Mouse (Mus musculus) limb, embryonic 15.5 days (tissue): ENCODE data around the gene Bahcc1. TPM values are rescaled to one million over a fixed set of nuclear protein-coding genes. Genes with fewer than 3 reads are reported as not detected.

Experiments
- ATAC-seq: fragments of 200-750 bp; cut with Nextera tagmentation; 2 replicates; pipeline ENCODE4 v1.8.0; 2017; ENCODE audit warnings: low read depth, moderate TSS enrichment; ENCODE audit not compliant: insufficient number of reproducible peaks, low FRiP score, low TSS enrichment
- H3K27ac ChIP-seq: fragments of 300-500 bp; sonication (generic); 2 replicates; pipeline ENCODE4 v1.5.1; 2015; ENCODE audit warnings: moderate library complexity, mild to moderate bottlenecking, inconsistent platforms
- H3K27me3 ChIP-seq: fragments of 300-500 bp; sonication (generic); 2 replicates; pipeline ENCODE4 v1.6.1; 2015; ENCODE audit warnings: inconsistent platforms
- H3K36me3 ChIP-seq: fragments of 300-500 bp; sonication (generic); 2 replicates; pipeline ENCODE4 v1.6.1; 2015; ENCODE audit warnings: inconsistent platforms
- H3K4me1 ChIP-seq: fragments of 300-500 bp; sonication (generic); 2 replicates; pipeline ENCODE4 v1.6.1; 2015; ENCODE audit warnings: inconsistent platforms
- H3K4me2 ChIP-seq: fragments of 300-500 bp; sonication (generic); 2 replicates; pipeline ENCODE4 v1.6.1; 2015; ENCODE audit warnings: mild to moderate bottlenecking, inconsistent platforms
- H3K4me3 ChIP-seq: fragments of 300-500 bp; sonication (generic); 2 replicates; pipeline ENCODE4 v1.5.1; 2015; ENCODE audit warnings: mild to moderate bottlenecking, inconsistent platforms
- H3K9ac ChIP-seq: fragments of 300-500 bp; sonication (generic); 2 replicates; pipeline ENCODE4 v1.6.1; 2015; ENCODE audit warnings: inconsistent platforms
- H3K9me3 ChIP-seq: fragments of 300-500 bp; sonication (generic); 2 replicates; pipeline ENCODE4 v1.6.1; 2016; ENCODE audit warnings: inconsistent platforms
- WGBS: fragments of 180-500 bp; shearing (Covaris S2); methylation state at CpG from one replicate; pipeline ENCODE4 v1.1.7; 2015; 5-methylcytosine and 5-hydroxymethylcytosine counted together
- polyA plus RNA-seq: library from polyadenylated mRNA; unstranded; fragments of >200 nt; fragmentation: Nextera tagmentation; extraction: Ambion mirVana; gene quantifications from 2 replicates; pipeline ENCODE4 v1.2.1, GENCODE M21; 2015

The Bahcc1 gene
- polyA plus RNA-seq, 1 experiment from 2014 or later = 6.7 TPM

DNA sequence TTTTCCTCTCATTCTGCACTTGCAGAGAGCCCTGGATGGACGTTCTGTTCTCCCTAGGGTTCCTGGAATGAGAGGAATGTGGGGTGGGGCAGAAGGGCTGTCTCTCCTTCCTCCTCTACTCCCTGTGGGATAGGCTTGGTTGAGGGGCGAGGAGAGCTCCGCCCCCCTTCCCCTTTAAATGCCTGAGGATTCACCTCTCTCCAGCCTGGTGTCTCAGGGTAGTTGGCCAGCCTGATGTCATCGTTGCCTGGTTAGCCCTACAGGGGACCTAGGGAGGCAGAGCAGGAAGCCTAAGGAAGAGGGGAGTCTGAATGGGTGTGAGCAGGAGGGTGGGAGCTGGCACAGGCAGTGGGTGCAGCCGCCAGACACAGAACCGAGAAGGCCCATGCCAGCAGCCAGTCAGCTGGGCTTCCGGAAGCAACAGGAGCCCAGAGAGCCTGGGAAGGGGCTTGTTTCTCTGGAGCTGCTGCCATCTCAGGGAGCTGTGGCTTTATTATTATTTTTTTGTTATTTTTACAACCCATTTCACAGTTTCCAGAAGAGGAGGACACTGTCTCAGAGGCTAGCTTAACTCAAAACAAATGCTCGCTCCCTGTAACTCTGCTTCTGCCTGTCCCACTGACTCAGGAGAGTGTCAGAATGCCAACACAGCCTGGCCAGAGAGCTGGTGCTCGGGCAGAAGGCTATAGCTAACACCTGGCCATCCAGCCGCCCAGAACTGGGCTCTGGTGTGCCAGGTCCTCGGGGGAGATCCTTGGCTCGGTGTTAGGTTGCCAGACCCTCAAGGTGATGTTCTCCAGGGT is 20.3 kb downstream of the Bahcc1 start:
- H3K36me3 ChIP-seq = no peaks in the 10 kb centered on the region
- H3K4me2 ChIP-seq = peak overlapping the region; percentile 27
- peaks cover 95% of the 10 kb centered on the region for H3K4me1 ChIP-seq
- H3K4me3 ChIP-seq = no peak overlapping the region; the same call in 1 of the 2 replicates
- peak overlapping the region; percentile 67 for H3K27ac ChIP-seq
- no peaks in the 10 kb centered on the region for H3K27me3 ChIP-seq
- ATAC-seq = no peak
- 30% methylated on average over 12 of the region's 12 CpGs for WGBS
- H3K9ac ChIP-seq = no peak overlapping the region
- no peaks in the 10 kb centered on the region for H3K9me3 ChIP-seq

DNA sequence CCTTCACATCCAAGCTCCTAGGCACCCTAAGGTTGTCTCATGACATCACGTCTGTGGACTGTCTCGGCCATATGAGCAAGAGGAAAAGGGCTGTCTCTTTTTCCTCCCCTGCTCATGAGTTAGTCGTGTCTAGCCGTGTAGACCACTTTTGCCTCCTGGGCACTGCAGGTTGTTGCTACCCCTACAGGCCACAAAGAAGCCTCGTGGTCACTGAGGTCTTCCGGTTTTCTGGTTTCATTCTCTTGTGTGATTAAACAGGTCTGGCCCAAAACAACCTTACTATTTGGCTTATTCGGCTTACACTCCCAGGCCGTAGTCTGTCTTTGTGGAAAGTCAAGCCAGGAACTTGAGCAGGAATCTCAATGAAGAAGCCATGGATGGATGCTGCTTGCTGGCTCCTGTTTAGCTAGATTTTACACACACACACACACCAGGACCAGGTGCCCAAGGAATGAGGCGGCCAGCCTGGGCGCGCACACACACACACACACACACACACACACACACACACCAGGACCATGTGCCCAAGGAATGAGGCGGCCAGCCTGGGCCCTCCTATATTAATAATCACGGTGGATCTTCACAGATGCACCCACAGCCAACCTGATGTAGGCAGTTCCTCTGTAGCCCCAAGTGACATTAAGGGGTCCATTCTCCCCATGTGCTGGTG is 21.0 kb downstream of the Bahcc1 start:
- Histone ChIP-seq H3K36me3 (no peaks in the 10 kb centered on the region), H3K4me3 (no peak overlapping the region), H3K4me1 (peaks cover 95% of the 10 kb centered on the region), H3K9me3 (no peaks in the 10 kb centered on the region), H3K27ac (peak overlapping the region; percentile 33; the same call in 1 of the 2 replicates), H3K9ac (no peak overlapping the region), H3K27me3 (no peaks in the 10 kb centered on the region), H3K4me2 (no peak overlapping the region)
- ATAC-seq = no peak
- 77% methylated on average over 13 of the region's 13 CpGs for WGBS

DNA sequence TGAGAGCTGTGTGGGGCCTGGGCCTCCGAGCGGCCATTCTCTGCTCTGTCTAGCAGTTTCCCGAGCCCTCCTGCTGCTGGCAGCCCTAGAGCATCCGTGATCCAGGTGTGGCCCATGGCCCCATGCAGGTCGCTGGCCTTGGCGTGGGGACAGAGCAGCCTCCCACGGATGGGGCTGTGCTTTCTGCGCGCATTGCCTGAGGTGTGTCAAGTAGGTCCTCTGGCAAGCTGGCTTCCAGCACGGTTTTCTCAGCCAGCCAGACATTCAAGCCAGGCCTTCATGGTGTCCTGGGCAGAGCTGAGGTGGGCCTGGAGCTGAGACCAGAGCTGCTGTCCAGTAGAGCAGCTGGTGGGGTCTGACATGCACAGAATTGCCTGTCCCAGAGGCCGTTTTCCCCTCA is 21.7 kb downstream of the Bahcc1 start:
- H3K27me3 ChIP-seq = no peaks in the 10 kb centered on the region
- no peaks in the 10 kb centered on the region for H3K36me3 ChIP-seq
- peaks cover 96% of the 10 kb centered on the region for H3K4me1 ChIP-seq
- no peak for ATAC-seq
- H3K4me2 ChIP-seq = no peak overlapping the region
- H3K9me3 ChIP-seq = no peaks in the 10 kb centered on the region
- no peak overlapping the region for H3K9ac ChIP-seq
- WGBS = 49% methylated on average over 11 of the region's 11 CpGs
- H3K27ac ChIP-seq = peak overlapping the region; percentile 59; the same call in 1 of the 2 replicates
- H3K4me3 ChIP-seq = no peak overlapping the region

DNA sequence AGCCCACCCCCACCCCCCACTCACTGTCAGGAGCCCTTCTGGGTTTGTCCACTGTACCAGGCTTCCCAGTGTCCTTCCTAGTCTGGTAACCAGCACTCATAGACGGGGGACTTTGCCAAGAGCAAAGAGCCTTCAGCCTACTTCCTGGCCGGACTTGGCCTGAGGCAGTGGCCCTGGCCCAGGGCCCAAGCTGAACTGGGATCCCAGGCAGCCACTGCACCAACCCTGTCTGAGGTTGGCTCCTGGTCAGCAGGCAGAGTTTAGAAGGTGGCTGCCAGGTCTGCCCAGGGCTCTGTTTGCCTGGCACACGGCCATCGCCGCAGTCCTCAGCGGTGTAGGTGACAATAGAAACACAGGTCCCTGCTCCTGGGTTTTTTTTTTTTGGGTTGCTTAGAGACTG is 22.3 kb downstream of the Bahcc1 start:
- Histone ChIP-seq H3K27ac (peak overlapping the region; percentile 59), H3K36me3 (no peaks in the 10 kb centered on the region), H3K4me1 (peaks cover 100% of the 10 kb centered on the region), H3K4me3 (no peak overlapping the region), H3K27me3 (no peaks in the 10 kb centered on the region), H3K9ac (no peak overlapping the region), H3K9me3 (no peaks in the 10 kb centered on the region), H3K4me2 (0 out of 2 replicates have a peak overlapping the region, but pooled peaks have one; percentile 19)
- no peak for ATAC-seq
- 50% methylated on average over 6 of the region's 6 CpGs for WGBS

DNA sequence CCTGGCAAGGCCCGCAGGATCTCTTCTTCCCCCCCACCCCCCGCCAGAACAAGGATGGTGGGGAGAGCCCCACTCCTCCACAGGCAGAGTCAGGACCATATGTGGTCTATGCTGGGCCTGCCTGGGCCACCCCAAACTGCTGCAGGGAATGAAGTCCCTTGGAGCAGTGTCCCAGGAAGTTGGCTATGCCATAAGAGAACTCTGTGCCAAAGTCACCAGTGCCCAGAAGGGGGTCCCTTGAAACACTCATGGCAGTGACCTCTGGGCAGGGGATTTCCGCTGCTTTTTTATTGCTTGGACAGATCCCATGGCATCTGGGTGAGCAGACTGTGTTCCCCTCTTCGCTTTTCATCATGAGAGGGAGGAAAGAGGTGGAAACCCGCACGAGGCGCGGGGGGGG is 22.8 kb downstream of the Bahcc1 start:
- peaks cover 4% of the 10 kb centered on the region; the same call in 1 of the 2 replicates for H3K27me3 ChIP-seq
- no peaks in the 10 kb centered on the region for H3K9me3 ChIP-seq
- peak overlapping the region; percentile 59 for H3K27ac ChIP-seq
- H3K4me3 ChIP-seq = no peak overlapping the region
- no peaks in the 10 kb centered on the region for H3K36me3 ChIP-seq
- no peak for ATAC-seq
- H3K9ac ChIP-seq = no peak overlapping the region
- WGBS = 58% methylated on average over 8 of the region's 8 CpGs
- 0 out of 2 replicates have a peak overlapping the region, but pooled peaks have one; percentile 19 for H3K4me2 ChIP-seq
- H3K4me1 ChIP-seq = peaks cover 100% of the 10 kb centered on the region

DNA sequence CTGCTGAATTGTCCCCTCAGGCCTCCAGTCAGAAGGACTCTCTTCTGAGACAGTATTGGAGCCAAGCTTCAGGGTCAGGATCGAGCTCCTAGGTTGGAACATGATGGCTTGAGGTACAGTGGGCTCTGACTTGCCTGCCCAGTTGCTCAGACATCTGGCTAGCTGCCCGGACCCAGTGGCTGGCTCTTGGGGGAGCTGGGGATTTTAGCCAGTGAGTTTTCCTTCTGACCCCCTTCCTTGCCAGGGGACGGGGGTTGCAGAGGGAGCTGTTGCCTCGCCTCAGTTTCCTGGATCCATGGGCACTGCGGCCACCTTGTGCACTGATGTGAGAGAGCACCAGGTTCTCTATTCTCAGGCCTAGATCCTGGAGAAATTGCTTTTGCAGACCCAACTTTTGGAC is 23.4 kb downstream of the Bahcc1 start:
- H3K27me3 ChIP-seq = peaks cover 9% of the 10 kb centered on the region; the same call in 1 of the 2 replicates
- no peaks in the 10 kb centered on the region for H3K36me3 ChIP-seq
- WGBS = 61% methylated on average over 5 of the region's 5 CpGs
- no peaks in the 10 kb centered on the region for H3K9me3 ChIP-seq
- H3K4me3 ChIP-seq = no peak overlapping the region
- no peak for ATAC-seq
- H3K9ac ChIP-seq = no peak overlapping the region
- peak overlapping the region; percentile 39 for H3K27ac ChIP-seq
- peaks cover 100% of the 10 kb centered on the region for H3K4me1 ChIP-seq
- H3K4me2 ChIP-seq = no peak overlapping the region

DNA sequence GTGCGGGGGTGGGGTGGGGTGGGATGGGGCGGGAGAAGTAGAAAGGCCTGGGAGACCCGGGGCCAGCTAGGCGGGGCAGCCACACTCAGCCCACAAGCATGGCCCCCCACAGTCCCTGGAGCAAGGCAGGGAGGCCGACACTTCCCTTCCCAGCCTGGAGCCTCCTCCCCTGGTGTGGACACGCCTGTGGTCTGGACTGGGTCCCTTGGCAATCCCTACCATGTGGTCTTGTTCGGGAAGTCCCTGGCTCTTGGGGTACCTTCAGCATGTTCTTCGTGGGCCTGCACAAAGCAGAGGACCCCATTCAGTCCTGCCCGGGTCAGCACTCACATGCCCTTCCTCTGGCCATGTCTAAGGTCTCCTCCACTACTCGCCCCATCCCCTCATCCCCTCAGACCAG is 23.8 kb downstream of the Bahcc1 start:
- no peak overlapping the region for H3K4me3 ChIP-seq
- no peak overlapping the region for H3K4me2 ChIP-seq
- WGBS = 48% methylated on average over 10 of the region's 10 CpGs
- no peak overlapping the region for H3K9ac ChIP-seq
- no peak for ATAC-seq
- no peaks in the 10 kb centered on the region for H3K36me3 ChIP-seq
- peaks cover 100% of the 10 kb centered on the region for H3K4me1 ChIP-seq
- peak overlapping the region; percentile 39 for H3K27ac ChIP-seq
- no peaks in the 10 kb centered on the region for H3K9me3 ChIP-seq
- H3K27me3 ChIP-seq = peaks cover 9% of the 10 kb centered on the region; the same call in 1 of the 2 replicates

- WGBS = 63% methylated on average over 10 of the region's 10 CpGs
- no peak for ATAC-seq
- no peaks in the 10 kb centered on the region for H3K36me3 ChIP-seq
These were observed 24.5 kb downstream of the Bahcc1 start for GRCm38 (mm10) chr11:120256981-120257820.

GRCm38 (mm10) chr11:120257911-120258310 is 25.2 kb downstream of the Bahcc1 start:
- no peaks in the 10 kb centered on the region for H3K9me3 ChIP-seq
- H3K36me3 ChIP-seq = no peaks in the 10 kb centered on the region
- no peak for ATAC-seq
- 93% methylated on average over 13 of the region's 13 CpGs for WGBS
- peaks cover 100% of the 10 kb centered on the region for H3K4me1 ChIP-seq
- H3K27ac ChIP-seq = no peak overlapping the region
- H3K4me2 ChIP-seq = no peak overlapping the region
- no peak overlapping the region for H3K4me3 ChIP-seq
- no peak overlapping the region for H3K9ac ChIP-seq
- peaks cover 9% of the 10 kb centered on the region; the same call in 1 of the 2 replicates for H3K27me3 ChIP-seq

More at GRCm38 (mm10) chr11:120256981-120257820, 24.5 kb downstream of the Bahcc1 start:
- H3K9me3 ChIP-seq = no peaks in the 10 kb centered on the region
- H3K27me3 ChIP-seq = peaks cover 9% of the 10 kb centered on the region; the same call in 1 of the 2 replicates
- H3K4me2 ChIP-seq = no peak overlapping the region
- no peak overlapping the region for H3K4me3 ChIP-seq
- H3K27ac ChIP-seq = no peak overlapping the region
- no peak overlapping the region for H3K9ac ChIP-seq
- peaks cover 100% of the 10 kb centered on the region for H3K4me1 ChIP-seq

- peaks cover 9% of the 10 kb centered on the region; the same call in 1 of the 2 replicates for H3K27me3 ChIP-seq
- H3K4me2 ChIP-seq = peak overlapping the region; percentile 10; the same call in 1 of the 2 replicates
- no peak for ATAC-seq
- peaks cover 100% of the 10 kb centered on the region for H3K4me1 ChIP-seq
- H3K36me3 ChIP-seq = no peaks in the 10 kb centered on the region
- H3K9ac ChIP-seq = no peak overlapping the region
- H3K4me3 ChIP-seq = no peak overlapping the region
- H3K27ac ChIP-seq = peak overlapping the region; percentile 66
- WGBS = 30% methylated on average over 12 of the region's 12 CpGs
- H3K9me3 ChIP-seq = no peaks in the 10 kb centered on the region
These were observed 26.3 kb downstream of the Bahcc1 start for GRCm38 (mm10) chr11:120258896-120259689.
